Mouse (Mus musculus) MEL (cell line): Measurements from ENCODE around the gene Igflr1. TPM values are rescaled to one million over a fixed set of nuclear protein-coding genes. Genes with fewer than 3 reads are reported as not detected.

ENCODE experiments used
- DNase-seq: peaks from one replicate; pipeline ENCODE4 v3.0.0; 2011; ENCODE audit warnings: low read depth, low spot score
- H3K27ac ChIP-seq: 2 replicates; pipeline ENCODE4 v1.5.1; 2012; ENCODE audit warnings: low read depth, mild to moderate bottlenecking, control low read depth, low read length, moderate library complexity; ENCODE audit not compliant: control insufficient read depth
- H3K27me3 ChIP-seq, 2 experiments: fragments of 150-350 bp in 1 of 2; sonication (generic) in 1 of 2; 2 replicates each; pipeline ENCODE4 v1.6.1; 2012; ENCODE audit warnings: low read length in 2 of 2, mild to moderate bottlenecking in 2 of 2, improper control_type of control experiment in 1 of 2, moderate library complexity in 1 of 2; ENCODE audit not compliant: insufficient read depth in 2 of 2, control insufficient read depth in 1 of 2
- H3K36me3 ChIP-seq, 2 experiments: 2 replicates each; pipeline ENCODE4 v1.6.1; 2012 to 2014; ENCODE audit warnings: low read length in 2 of 2, improper control_type of control experiment in 1 of 2, inconsistent platforms in 1 of 2, mild to moderate bottlenecking in 1 of 2; ENCODE audit not compliant: insufficient read depth in 2 of 2, control insufficient read depth in 1 of 2
- H3K4me1 ChIP-seq, 2 experiments: fragments of 150-350 bp in 1 of 2; sonication (generic) in 1 of 2; 2 replicates each; pipeline ENCODE4 v1.6.1; 2012; ENCODE audit warnings: low read length in 2 of 2, improper control_type of control experiment in 1 of 2, mild to moderate bottlenecking in 1 of 2; ENCODE audit not compliant: insufficient read depth in 2 of 2, control insufficient read depth in 1 of 2
- H3K4me3 ChIP-seq, 2 experiments: fragments of 150-350 bp in 1 of 2; sonication (generic) in 1 of 2; 2 replicates each; pipeline ENCODE4 v1.5.1; 2012; ENCODE audit warnings: low read depth in 2 of 2, low read length in 2 of 2, mild to moderate bottlenecking in 2 of 2, moderate library complexity in 2 of 2, control low read depth in 1 of 2, improper control_type of control experiment in 1 of 2; ENCODE audit not compliant: control insufficient read depth in 1 of 2, insufficient read depth in 1 of 2
- H3K79me2 ChIP-seq: 2 replicates; pipeline ENCODE4 v1.6.1; 2012; ENCODE audit warnings: mild to moderate bottlenecking, low read length, moderate library complexity; ENCODE audit not compliant: control insufficient read depth, poor library complexity, insufficient read depth
- H3K9ac ChIP-seq: 2 replicates; pipeline ENCODE4 v1.6.1; 2012; ENCODE audit warnings: low read depth, mild to moderate bottlenecking, control low read depth, low read length, moderate library complexity; ENCODE audit not compliant: control insufficient read depth, poor library complexity, severe bottlenecking
- H3K9me3 ChIP-seq: fragments of 150-350 bp; sonication (generic); replicated peaks from 2 replicates; pipeline ENCODE4 v1.6.1; 2012; ENCODE audit warnings: mild to moderate bottlenecking, low read length, improper control_type of control experiment, moderate library complexity; ENCODE audit not compliant: insufficient read depth
- CHD1 ChIP-seq: IDR thresholded peaks from 2 replicates; pipeline ENCODE4 v1.6.1; 2012; ENCODE audit warnings: low read depth, mild to moderate bottlenecking, inconsistent platforms, low read length, improper control_type of control experiment
- CHD2 ChIP-seq: IDR thresholded peaks from 2 replicates; pipeline ENCODE4 v1.6.1; 2011; ENCODE audit warnings: low read length, improper control_type of control experiment
- E2F4 ChIP-seq: IDR thresholded peaks from 2 replicates; pipeline ENCODE4 v1.6.1; 2011; ENCODE audit warnings: low read depth, low read length, improper control_type of control experiment, borderline replicate concordance
- ELF1 ChIP-seq: IDR thresholded peaks from 2 replicates; pipeline ENCODE4 v1.6.1; 2014; ENCODE audit warnings: low read depth, mild to moderate bottlenecking, inconsistent platforms, low read length, improper control_type of control experiment, moderate library complexity
- GABPA ChIP-seq: IDR thresholded peaks from 2 replicates; pipeline ENCODE4 v1.6.1; 2012; ENCODE audit warnings: low read depth, mild to moderate bottlenecking, inconsistent platforms, low read length, improper control_type of control experiment, moderate library complexity
- GATA1 ChIP-seq: IDR thresholded peaks from 2 replicates; pipeline ENCODE4 v1.6.1; 2011; ENCODE audit warnings: low read depth, low read length, improper control_type of control experiment
- HCFC1 ChIP-seq: IDR thresholded peaks from 2 replicates; pipeline ENCODE4 v1.6.1; 2012; ENCODE audit warnings: low read depth, mild to moderate bottlenecking, inconsistent platforms, low read length, improper control_type of control experiment, moderate library complexity
- KAT2A ChIP-seq: conservative IDR thresholded peaks from 2 replicates; pipeline ENCODE4 v1.6.1; 2012; ENCODE audit warnings: low read depth, low read length, improper control_type of control experiment, inconsistent platforms
- MAFK ChIP-seq: IDR thresholded peaks from 2 replicates; pipeline ENCODE4 v1.6.1; 2011; ENCODE audit warnings: low read depth, mild to moderate bottlenecking, low read length, improper control_type of control experiment, borderline replicate concordance
- MAZ ChIP-seq: IDR thresholded peaks from 2 replicates; pipeline ENCODE4 v1.6.1; 2012; ENCODE audit warnings: low read depth, mild to moderate bottlenecking, inconsistent platforms, low read length, improper control_type of control experiment
- MXI1 ChIP-seq: IDR thresholded peaks from 2 replicates; pipeline ENCODE4 v1.6.1; 2011; ENCODE audit warnings: mild to moderate bottlenecking, low read depth, low read length, improper control_type of control experiment
- MYB ChIP-seq: IDR thresholded peaks from 2 replicates; pipeline ENCODE4 v1.6.1; 2011; ENCODE audit warnings: mild to moderate bottlenecking, low read depth, low read length, improper control_type of control experiment
- MYC ChIP-seq: IDR thresholded peaks from 2 replicates; pipeline ENCODE4 v1.6.1; 2011; ENCODE audit warnings: low read depth, mild to moderate bottlenecking, low read length, improper control_type of control experiment, moderate library complexity
- NELFE ChIP-seq: IDR thresholded peaks from 2 replicates; pipeline ENCODE4 v1.6.1; 2011; ENCODE audit warnings: low read depth, low read length, improper control_type of control experiment
- NRF1 ChIP-seq: IDR thresholded peaks from 2 replicates; pipeline ENCODE4 v1.6.1; 2014; ENCODE audit warnings: low read depth, mild to moderate bottlenecking, inconsistent platforms, low read length, improper control_type of control experiment, moderate library complexity; ENCODE audit not compliant: poor library complexity, insufficient read depth, severe bottlenecking
- POLR2AphosphoS5 ChIP-seq: IDR thresholded peaks from 2 replicates; pipeline ENCODE4 v1.6.1; 2012; ENCODE audit warnings: low read depth, borderline replicate concordance, mild to moderate bottlenecking, inconsistent platforms, low read length, moderate library complexity, mixed read lengths
- RAD21 ChIP-seq: IDR thresholded peaks from 2 replicates; pipeline ENCODE4 v1.6.1; 2011; ENCODE audit warnings: mild to moderate bottlenecking, low read depth, low read length, improper control_type of control experiment
- RCOR1 ChIP-seq: IDR thresholded peaks from 2 replicates; pipeline ENCODE4 v1.6.1; 2012; ENCODE audit warnings: low read depth, mild to moderate bottlenecking, inconsistent platforms, low read length, improper control_type of control experiment
- SIN3A ChIP-seq: IDR thresholded peaks from 2 replicates; pipeline ENCODE4 v1.6.1; 2012; ENCODE audit warnings: low read length, improper control_type of control experiment, inconsistent platforms
- TAL1 ChIP-seq: IDR thresholded peaks from 2 replicates; pipeline ENCODE4 v1.6.1; 2012; ENCODE audit warnings: mild to moderate bottlenecking, inconsistent platforms, low read length, moderate library complexity, mixed read lengths
- TBP ChIP-seq: IDR thresholded peaks from 2 replicates; pipeline ENCODE4 v1.8.0; 2011; ENCODE audit warnings: low read depth, low read length, improper control_type of control experiment
- USF1 ChIP-seq: IDR thresholded peaks from 2 replicates; pipeline ENCODE4 v1.6.1; 2014; ENCODE audit warnings: low read depth, mild to moderate bottlenecking, inconsistent platforms, low read length, improper control_type of control experiment, moderate library complexity
- USF2 ChIP-seq, 2 experiments: IDR thresholded peaks; 2 replicates each; pipeline ENCODE4 v1.6.1; 2011 to 2012; ENCODE audit warnings: improper control_type of control experiment in 2 of 2, low read length in 2 of 2, borderline replicate concordance in 1 of 2, inconsistent platforms in 1 of 2, low read depth in 1 of 2, mild to moderate bottlenecking in 1 of 2; ENCODE audit not compliant: insufficient read depth in 1 of 2
- ZC3H11A ChIP-seq: IDR thresholded peaks from 2 replicates; pipeline ENCODE4 v1.6.1; 2012; ENCODE audit warnings: low read depth, mild to moderate bottlenecking, inconsistent platforms, low read length, improper control_type of control experiment
- ZMIZ1 ChIP-seq: IDR thresholded peaks from 2 replicates; pipeline ENCODE4 v1.6.1; 2012; ENCODE audit warnings: low read depth, mild to moderate bottlenecking, inconsistent platforms, low read length, improper control_type of control experiment, moderate library complexity
- ZNF384 ChIP-seq: IDR thresholded peaks from 2 replicates; pipeline ENCODE4 v1.6.1; 2012; ENCODE audit warnings: low read depth, mild to moderate bottlenecking, inconsistent platforms, low read length, improper control_type of control experiment
- polyA plus RNA-seq, 2 experiments: library from polyadenylated mRNA; stranded (reverse) in 1 of 2; unstranded in 1 of 2; fragments of >175 nt in 1 of 2; fragments of >200 nt in 1 of 2; gene quantifications; 2 replicates each; pipeline versions ENCODE4 v1.2.1 to v1.2.4; 2012; ENCODE audit warnings: low replicate concordance in 2 of 2, low read depth in 1 of 2; ENCODE audit not compliant: insufficient read length in 2 of 2, insufficient read depth in 1 of 2, missing spikeins in 1 of 2
- total RNA-seq: library from RNA; depleted of rRNA; stranded (reverse); fragments of 300-350 nt; gene quantifications from 2 replicates; pipeline ENCODE4 v1.2.3, GENCODE M21; 2012

Igflr1 gene
- total and polyA plus RNA-seq, 3 experiments, result 1.3 to 3.1 TPM; not detected in 1

DNA sequence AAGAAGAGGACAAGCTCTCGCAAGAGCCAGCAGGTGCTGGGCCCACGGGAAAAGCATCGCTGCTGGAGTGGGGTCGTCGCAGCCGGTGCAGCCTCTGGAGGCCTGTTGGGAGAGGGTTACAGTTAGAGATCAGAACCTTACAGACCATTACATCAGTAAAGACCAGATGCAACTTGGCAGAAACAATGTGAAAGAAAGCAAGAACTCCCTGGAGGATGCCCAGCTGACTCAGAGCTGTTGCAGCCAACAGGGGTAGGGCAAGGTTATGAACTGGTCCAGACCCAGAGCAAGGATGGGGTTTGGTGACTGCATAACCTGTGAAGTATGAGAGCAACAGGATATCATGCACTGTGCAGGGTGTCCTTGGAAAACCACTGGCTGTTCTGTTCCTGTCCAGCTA lies 40.7 kb upstream of the Igflr1 start:
- H3K79me2 ChIP-seq, result no peaks in the 10 kb centered on the region
- H3K27ac ChIP-seq, result no peak overlapping the region
- no peaks in the 10 kb centered on the region for H3K27me3 ChIP-seq
- no peak for DNase-seq
- TF ChIP-seq ZC3H11A (no peak), E2F4 (no peak), RCOR1 (no peak), GABPA (no peak), RAD21 (no peak), TBP (no peak), USF2 (IDR thresholded peaks at IDR 0.05; ENCODE audit: borderline replicate concordance in 1 of 2, insufficient read depth in 1 of 2, low read depth in 1 of 2, low read length in 2 of 2) (no peak), CHD2 (no peak), ZNF384 (no peak), NELFE (no peak), MAZ (no peak), POLR2AphosphoS5 (no peak), USF1 (no peak), HCFC1 (no peak), MAFK (no peak)
- TF ChIP-seq, all 39 proteins: peak for 0
- Histone ChIP-seq H3K9me3 (no peaks in the 10 kb centered on the region), H3K4me1 (no peaks in the 10 kb centered on the region), H3K36me3 (no peaks in the 10 kb centered on the region), H3K9ac (no peak overlapping the region), H3K4me3 (no peak overlapping the region)

DNA sequence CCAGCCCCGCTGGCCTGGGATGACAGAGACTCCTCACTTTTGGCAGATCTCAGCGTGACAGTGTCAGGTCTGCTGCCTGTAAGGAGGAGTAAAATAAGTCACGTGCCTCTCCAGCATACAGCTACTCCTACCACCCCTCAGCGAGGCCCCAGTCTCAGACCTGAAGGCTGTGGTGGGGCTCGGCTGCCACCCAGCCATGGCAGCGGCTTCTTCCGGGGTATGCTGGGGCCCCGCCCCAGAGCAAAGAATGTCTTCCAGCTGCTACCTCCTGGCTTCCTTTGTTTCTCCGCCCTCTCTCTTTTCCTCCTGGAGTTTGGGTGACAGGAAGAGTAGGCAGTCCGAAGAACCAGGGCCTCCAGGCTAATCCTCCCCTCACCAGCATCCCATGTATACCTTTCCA lies 39.3 kb upstream of the Igflr1 start:
- DNase-seq, result no peak
- Histone ChIP-seq H3K9ac (no peak overlapping the region), H3K27ac (no peak overlapping the region), H3K4me3 (no peak overlapping the region), H3K9me3 (no peaks in the 10 kb centered on the region), H3K4me1 (no peaks in the 10 kb centered on the region), H3K27me3 (no peaks in the 10 kb centered on the region), H3K36me3 (no peaks in the 10 kb centered on the region), H3K79me2 (no peaks in the 10 kb centered on the region)
- TF ChIP-seq USF2 (IDR thresholded peaks at IDR 0.05; ENCODE audit: borderline replicate concordance in 1 of 2, insufficient read depth in 1 of 2, low read depth in 1 of 2, low read length in 2 of 2) (no peak), MYB (no peak), SIN3A (no peak), GATA1 (no peak), CHD1 (no peak), KAT2A (no peak), MYC (no peak), ZMIZ1 (no peak), MXI1 (no peak), ELF1 (no peak), GABPA (no peak), NELFE (no peak), TAL1 (no peak), USF1 (no peak), NRF1 (no peak), ZC3H11A (no peak)
